Mouse (Mus musculus): Measurements from ENCODE around the gene Itm2b. TPM values are rescaled to one million over a fixed set of nuclear protein-coding genes. Genes with fewer than 3 reads are reported as not detected.

The Itm2b gene
- polyA plus RNA-seq (2017; shearing (Covaris generic)): 1,116 TPM

DNA sequence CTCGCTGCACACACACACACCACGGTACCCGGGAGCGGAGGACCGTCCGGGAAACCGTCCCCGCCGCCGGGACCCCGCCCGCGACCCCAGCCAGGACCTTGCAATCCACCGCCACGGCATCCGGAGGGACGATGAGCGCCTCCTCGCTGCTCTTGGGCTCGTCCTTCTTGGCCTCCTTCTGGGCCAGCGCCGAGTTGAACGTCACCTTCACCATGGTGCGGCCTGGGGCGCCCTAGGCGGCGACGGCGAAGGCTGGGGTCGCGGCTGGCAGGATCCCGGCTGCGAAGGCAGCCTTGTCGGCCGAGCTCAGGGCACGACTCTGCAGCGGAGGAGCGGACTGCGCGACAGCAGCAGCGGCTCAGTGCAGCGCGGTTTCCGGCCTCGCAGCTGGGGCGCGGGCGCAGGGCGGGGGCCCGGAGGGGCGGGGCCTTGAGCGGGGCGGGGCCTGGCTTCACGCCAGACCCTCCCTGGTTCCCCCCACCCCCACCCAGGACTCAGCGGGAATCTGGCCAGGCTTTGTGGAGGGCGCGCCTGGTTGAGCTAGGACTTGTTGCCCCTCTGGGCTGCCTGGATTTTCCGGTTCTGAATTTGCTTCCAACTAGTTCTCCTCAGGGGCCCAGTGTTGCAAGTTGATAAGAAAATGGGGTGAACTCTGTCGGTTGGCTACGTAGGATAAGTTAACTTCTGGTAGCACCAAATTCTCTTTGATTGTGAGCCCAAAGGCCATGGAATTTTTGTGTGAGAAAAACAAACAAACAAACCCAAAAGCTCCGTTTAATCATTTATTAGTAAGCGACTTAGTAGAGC lies at the start of gene Itm2b:
Gene Itm2b (minus strand): TSS at position 377 of the 807 bp plus-strand sequence.

DNA sequence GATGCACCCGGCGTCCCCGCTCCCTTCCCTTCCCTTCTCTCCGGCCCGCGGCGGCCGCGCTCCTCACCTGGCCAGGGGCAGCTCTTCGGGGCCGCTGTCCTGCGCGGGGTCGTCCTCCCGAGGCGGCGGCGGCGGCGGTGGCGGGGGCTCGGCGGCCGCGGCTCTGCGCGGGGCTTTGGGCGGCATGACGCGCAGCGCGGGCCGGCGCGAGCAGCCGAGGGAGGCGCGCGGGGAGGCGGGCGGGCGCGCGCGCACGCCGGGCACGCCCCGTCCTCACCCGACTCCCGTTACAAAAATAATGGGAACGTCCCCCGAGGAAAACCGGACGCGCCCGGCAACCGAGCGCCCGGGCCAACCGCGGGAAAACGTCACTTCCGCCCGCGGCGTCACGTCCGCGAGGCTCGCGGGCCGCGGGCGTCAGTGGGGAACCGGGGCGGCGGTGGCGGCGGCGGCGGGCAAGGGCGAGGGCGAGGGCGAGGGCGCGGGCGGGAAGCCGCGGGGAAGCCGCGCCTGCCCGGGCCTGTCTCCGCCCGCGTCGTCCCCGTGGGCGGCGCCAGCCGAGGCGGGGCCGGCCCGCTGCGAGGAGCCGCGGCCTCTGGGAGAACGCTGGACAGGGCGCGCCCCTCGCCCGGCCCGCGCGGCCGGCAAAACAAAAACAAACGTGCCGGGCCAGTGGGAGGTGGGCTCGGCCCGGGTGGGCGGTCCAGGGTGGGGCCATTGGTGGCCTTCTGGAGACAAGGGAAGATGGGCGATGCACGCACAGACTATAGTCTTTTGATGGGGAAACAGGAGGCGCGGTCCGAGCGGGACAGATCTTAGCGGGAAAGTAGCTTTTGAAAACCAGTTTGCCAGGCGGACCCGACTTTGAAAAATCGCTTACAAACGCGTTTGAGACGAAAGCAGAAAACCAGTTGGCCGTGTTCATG lies 59.4 kb downstream of the Itm2b start, which contains the start of gene Rb1:
Gene Rb1 (minus strand): TSS at position 367 of the 926 bp plus-strand sequence.

Other genes starting within 250 kb of the Itm2b start
- gene Lpar6, start 147.4 kb downstream of the Itm2b start, polyA plus RNA-seq (2017; shearing (Covaris generic)): 11.2 TPM
- gene Rb1, start 59.5 kb downstream of the Itm2b start, polyA plus RNA-seq (2017; shearing (Covaris generic)): 66.4 TPM
- 94.2 TPM for gene Med4, start 124.7 kb upstream of the Itm2b start, polyA plus RNA-seq (2017; shearing (Covaris generic))
- gene Sucla2, start 140.0 kb upstream of the Itm2b start, polyA plus RNA-seq (2017; shearing (Covaris generic)): 50.7 TPM
- 10.8 TPM for gene Nudt15, start 163.0 kb upstream of the Itm2b start, polyA plus RNA-seq (2017; shearing (Covaris generic))